Mouse (Mus musculus): ENCODE data around the gene Gm3327. TPM values are rescaled to one million over a fixed set of nuclear protein-coding genes. Genes with fewer than 3 reads are reported as not detected.

Gene Gm3327
- polyA plus RNA-seq, 1 experiment from 2014 or later: not detected

Other genes with a start within 250 kb of the Gm3327 start
- 1.4 TPM in 1 of 2 replicates, not detected in the other for gene Ear1, start 248.3 kb upstream of the Gm3327 start, polyA plus RNA-seq (2015; fragmentation: Nextera tagmentation; extraction: Ambion mirVana)
- gene Ear10, start 200.3 kb upstream of the Gm3327 start, polyA plus RNA-seq (2015; fragmentation: Nextera tagmentation; extraction: Ambion mirVana): not detected in 2 replicates
- gene Gm8113, start 198.5 kb upstream of the Gm3327 start, polyA plus RNA-seq (2015; fragmentation: Nextera tagmentation; extraction: Ambion mirVana): 26.0 and 26.7 TPM in 2 replicates
- not detected in 2 replicates for gene Ang5, start 166.8 kb upstream of the Gm3327 start, polyA plus RNA-seq (2015; fragmentation: Nextera tagmentation; extraction: Ambion mirVana)
- not detected in 2 replicates for gene Ang6, start 121.6 kb upstream of the Gm3327 start, polyA plus RNA-seq (2015; fragmentation: Nextera tagmentation; extraction: Ambion mirVana)
- gene Ear2, start 21.2 kb upstream of the Gm3327 start, polyA plus RNA-seq (2015; fragmentation: Nextera tagmentation; extraction: Ambion mirVana): 7.5 and 12.8 TPM in 2 replicates
- gene Gm8212, start 73.8 kb downstream of the Gm3327 start, polyA plus RNA-seq (2015; fragmentation: Nextera tagmentation; extraction: Ambion mirVana): not detected in 2 replicates
- gene 4930503E14Rik, start 89.4 kb downstream of the Gm3327 start, polyA plus RNA-seq (2015; fragmentation: Nextera tagmentation; extraction: Ambion mirVana): not detected in 2 replicates
- gene Gm8220, start 161.7 kb downstream of the Gm3327 start, polyA plus RNA-seq (2015; fragmentation: Nextera tagmentation; extraction: Ambion mirVana): not detected in 2 replicates
- gene Gm5930, start 214.7 kb downstream of the Gm3327 start, polyA plus RNA-seq (2015; fragmentation: Nextera tagmentation; extraction: Ambion mirVana): not detected in 2 replicates
- not detected in 2 replicates for gene Gm8229, start 241.5 kb downstream of the Gm3327 start, polyA plus RNA-seq (2015; fragmentation: Nextera tagmentation; extraction: Ambion mirVana)

Data from lung, embryonic 16.5 days (tissue).